Mouse (Mus musculus) heart, postnatal 10 days (tissue): ENCODE data around the gene Slitrk4. TPM values are rescaled to one million over a fixed set of nuclear protein-coding genes. Genes with fewer than 3 reads are reported as not detected.
A peak's percentile ranks its signal among the peaks of the same experiment; 100 is the strongest.

Experiments
- DNase-seq, 2 experiments: peaks; one replicate each; pipeline ENCODE4 v3.0.0; 2021
- intact Hi-C: fragments of 180-260 bp; cut with DNase I; formaldehyde crosslinking; loops from one replicate; pipeline ENCODE4 v1.15.1; 2025
- total RNA-seq, 2 experiments: library from RNA; stranded (reverse); gene quantifications; 2 replicates each; pipeline ENCODE4 v1.2.3; 2021

Slitrk4 gene
- 1 to 10 TPM; 3.8 to 4.9 TPM for total RNA-seq

GRCm38 (mm10) chrX:64276290-64277125 lies at the start of gene Slitrk4:
TSS of gene Slitrk4 (minus strand) at chrX:64276996.
- intact Hi-C loops = no loop called here
- peak; percentile 3 to 28 for DNase-seq

- no peak for DNase-seq
- intact Hi-C loops = no loop called here
These were observed 42.7 kb upstream of the Slitrk4 start for GRCm38 (mm10) chrX:64319501-64319900.

DNA sequence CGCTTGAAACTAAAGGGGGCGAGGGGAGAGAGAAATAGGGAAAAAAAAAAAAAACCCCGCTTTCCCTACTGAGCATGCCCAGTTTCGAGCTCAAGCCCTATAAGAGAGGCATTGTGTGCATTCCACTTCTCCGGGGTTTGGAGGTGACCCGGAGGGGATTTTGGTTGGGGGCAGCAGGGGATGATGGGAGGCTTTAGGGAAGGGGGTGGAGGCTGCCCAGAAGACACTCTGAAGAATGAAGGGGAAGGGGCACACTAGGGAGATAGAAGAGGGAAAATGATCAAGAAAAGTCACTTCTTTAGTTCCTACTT lies 1.1 kb upstream of the Slitrk4 start:
- DNase-seq = no peak
- intact Hi-C loops = no loop called here

DNA sequence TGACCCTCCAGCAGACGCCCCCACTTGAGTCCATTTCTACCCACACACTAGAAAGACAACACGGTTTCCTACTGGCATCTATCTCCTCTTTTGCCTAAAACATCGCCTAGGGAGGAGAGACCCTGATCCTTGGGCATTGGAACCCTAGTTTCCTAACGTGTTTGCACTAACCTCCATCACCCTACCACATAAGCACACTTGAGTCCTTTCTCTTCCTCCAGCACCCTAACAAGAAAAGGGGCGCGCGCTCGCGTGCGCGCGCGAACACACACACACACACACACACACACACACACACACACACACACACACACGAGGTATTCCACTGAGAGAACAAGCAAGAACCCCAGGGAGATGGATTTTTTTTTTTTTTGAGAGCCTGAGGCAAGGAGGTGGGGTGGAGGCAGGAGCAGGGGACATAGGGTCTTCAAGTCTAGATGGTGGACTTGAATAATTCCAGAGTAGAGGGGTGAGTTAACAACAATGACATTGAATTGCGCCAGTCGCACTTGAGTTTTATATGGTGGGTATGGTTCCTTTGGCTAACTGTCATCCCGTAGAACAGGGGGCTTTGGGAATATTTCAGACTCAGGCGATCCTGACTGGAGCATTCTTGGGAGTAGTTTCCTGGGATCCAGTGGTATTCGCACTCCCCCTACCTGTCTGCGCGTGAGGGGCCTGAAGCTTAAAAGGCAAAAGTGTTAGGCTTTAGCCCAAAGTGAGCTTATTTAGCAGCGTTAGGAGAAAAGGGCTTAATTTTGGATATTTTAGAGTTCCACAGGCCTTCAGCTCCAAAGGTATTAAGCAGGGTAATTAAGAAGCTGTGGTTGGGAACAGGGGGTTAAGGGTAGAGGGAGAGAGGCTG lies 562 bp upstream of the Slitrk4 start:
- DNase-seq = peak in 1 of 2 experiments; percentile 1
- intact Hi-C loops = no loop called here

- intact Hi-C loops = no loop called here
- DNase-seq = peak in 1 of 2 experiments; percentile 3
These were observed 1.1 kb downstream of the Slitrk4 start for GRCm38 (mm10) chrX:64275501-64276289.

GRCm38 (mm10) chrX:64263481-64263880 lies 13.3 kb downstream of the Slitrk4 start:
- DNase-seq = no peak
- intact Hi-C loops = no loop called here

Other genes starting within 250 kb of the Slitrk4 start
- not detected for gene Gm6760, start 124.8 kb downstream of the Slitrk4 start, total RNA-seq
- not detected for gene 3830417A13Rik, start 103.4 kb downstream of the Slitrk4 start, total RNA-seq